Mouse (Mus musculus) erythroblast, embryonic 14.5 days (primary cell): ENCODE results near the gene Npas1.

Source experiments
- GATA1 ChIP-seq: IDR thresholded peaks from 2 replicates; pipeline ENCODE4 v1.6.1; 2012; ENCODE audit warnings: low read length, inconsistent platforms, mixed read lengths
- TAL1 ChIP-seq: IDR thresholded peaks from 3 replicates; pipeline ENCODE4 v1.6.1; 2012; ENCODE audit warnings: low read length, inconsistent platforms, mixed read lengths

GRCm38 (mm10) chr7:16455016-16455415 lies 22.5 kb downstream of the Npas1 start:
- TF ChIP-seq TAL1 (no peak), GATA1 (no peak)
